Mouse (Mus musculus) forebrain, postnatal 0 days (tissue): ENCODE data around the gene Eef2k. TPM values are rescaled to one million over a fixed set of nuclear protein-coding genes. Genes with fewer than 3 reads are reported as not detected.
"Not testable (repeated sequence)": the region's sequence is repeated elsewhere in the genome, so short reads cannot be mapped to it uniquely, and the experiment has no call there.

ENCODE experiments used
- ATAC-seq: fragments of 200-750 bp; cut with Nextera tagmentation; 2 replicates; pipeline ENCODE4 v1.8.0; 2017; ENCODE audit warnings: mild to moderate bottlenecking, moderate library complexity
- DNase-seq: peaks from one replicate; pipeline ENCODE4 v3.0.0-alpha.2; 2015
- H3K27ac ChIP-seq: fragments of 300-500 bp; sonication (generic); 2 replicates; pipeline ENCODE4 v1.5.1; 2014; ENCODE audit warnings: low read depth, mild to moderate bottlenecking, antibody characterized with exemption, low read length, moderate library complexity, mixed read lengths
- H3K27me3 ChIP-seq: fragments of 300-500 bp; sonication (generic); 2 replicates; pipeline ENCODE4 v1.6.1; 2014; ENCODE audit warnings: mild to moderate bottlenecking, low read length, mixed read lengths; ENCODE audit not compliant: insufficient read depth
- H3K36me3 ChIP-seq: fragments of 300-500 bp; sonication (generic); 2 replicates; pipeline ENCODE4 v1.6.1; 2014; ENCODE audit warnings: mild to moderate bottlenecking, moderate library complexity; ENCODE audit not compliant: insufficient read depth
- H3K4me1 ChIP-seq: fragments of 300-500 bp; sonication (generic); 2 replicates; pipeline ENCODE4 v1.6.1; 2014; ENCODE audit warnings: antibody characterized with exemption; ENCODE audit not compliant: insufficient read depth
- H3K4me2 ChIP-seq: fragments of 300-500 bp; sonication (generic); 2 replicates; pipeline ENCODE4 v1.6.1; 2014; ENCODE audit warnings: low read depth, mild to moderate bottlenecking, moderate library complexity
- H3K4me3 ChIP-seq: fragments of 300-500 bp; sonication (generic); 2 replicates; pipeline ENCODE4 v1.5.1; 2014; ENCODE audit warnings: low read depth, low read length, mixed read lengths
- H3K9ac ChIP-seq: fragments of 300-500 bp; sonication (generic); 2 replicates; pipeline ENCODE4 v1.6.1; 2014; ENCODE audit warnings: mild to moderate bottlenecking
- H3K9me3 ChIP-seq: fragments of 300-500 bp; sonication (generic); 2 replicates; pipeline ENCODE4 v1.6.1; 2016; ENCODE audit warnings: low read length
- CTCF ChIP-seq: sonication (generic); IDR thresholded peaks from 2 replicates; pipeline ENCODE4 v1.5.1; 2016; ENCODE audit warnings: antibody characterized with exemption, control low read depth, low read depth
- WGBS: fragments of 180-500 bp; shearing (Covaris S2); extraction: QIAGEN DNeasy Blood & Tissue Kit; methylation state at CpG from one replicate; pipeline ENCODE4 v1.1.7; 2014; 5-methylcytosine and 5-hydroxymethylcytosine counted together
- polyA plus RNA-seq: library from polyadenylated mRNA; unstranded; fragments of >200 nt; fragmentation: Nextera tagmentation; extraction: Ambion mirVana; gene quantifications from 2 replicates; pipeline ENCODE4 v1.2.1, GENCODE M21; 2015
- total RNA-seq: library from RNA; depleted of rRNA; stranded (reverse); fragments of >200 nt; gene quantifications from 2 replicates; pipeline ENCODE4 v1.2.3, GENCODE M21; 2014; rRNA removed

Eef2k gene
- total and polyA plus RNA-seq, 2 experiments from 2014 or later = 35.4 to 56.4 TPM

DNA sequence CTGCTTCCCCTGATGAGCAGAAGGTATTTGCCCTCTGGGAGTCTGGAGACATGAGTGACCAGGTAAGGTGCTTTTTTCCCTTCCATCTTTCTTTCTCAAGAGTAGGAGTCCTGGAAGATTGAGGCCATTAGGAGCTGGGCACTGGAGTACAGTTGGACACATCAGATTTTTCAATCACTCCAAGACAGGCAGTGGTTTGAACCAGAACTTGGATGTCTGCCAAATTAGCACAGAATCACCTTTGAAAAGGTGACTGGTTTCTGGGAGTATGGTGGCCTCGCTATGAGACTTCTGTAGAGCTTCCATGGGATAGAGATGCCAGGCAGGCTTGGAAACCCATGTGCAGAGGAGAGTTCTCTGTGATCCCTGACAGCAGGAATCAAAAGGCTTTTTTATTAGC is 99.9 kb downstream of the Eef2k start:
- H3K36me3 ChIP-seq = peaks cover 78% of the 10 kb centered on the region
- no peak for TF ChIP-seq CTCF
- H3K4me1 ChIP-seq = no peaks in the 10 kb centered on the region
- ATAC-seq = no peak
- DNase-seq = no peak
- no peak overlapping the region for H3K4me3 ChIP-seq
- WGBS = 49% methylated on average over 1 of the region's 1 CpGs
- H3K9ac ChIP-seq = no peak overlapping the region
- no peaks in the 10 kb centered on the region for H3K9me3 ChIP-seq
- no peaks in the 10 kb centered on the region for H3K27me3 ChIP-seq
- no peak overlapping the region for H3K27ac ChIP-seq
- no peak overlapping the region for H3K4me2 ChIP-seq

DNA sequence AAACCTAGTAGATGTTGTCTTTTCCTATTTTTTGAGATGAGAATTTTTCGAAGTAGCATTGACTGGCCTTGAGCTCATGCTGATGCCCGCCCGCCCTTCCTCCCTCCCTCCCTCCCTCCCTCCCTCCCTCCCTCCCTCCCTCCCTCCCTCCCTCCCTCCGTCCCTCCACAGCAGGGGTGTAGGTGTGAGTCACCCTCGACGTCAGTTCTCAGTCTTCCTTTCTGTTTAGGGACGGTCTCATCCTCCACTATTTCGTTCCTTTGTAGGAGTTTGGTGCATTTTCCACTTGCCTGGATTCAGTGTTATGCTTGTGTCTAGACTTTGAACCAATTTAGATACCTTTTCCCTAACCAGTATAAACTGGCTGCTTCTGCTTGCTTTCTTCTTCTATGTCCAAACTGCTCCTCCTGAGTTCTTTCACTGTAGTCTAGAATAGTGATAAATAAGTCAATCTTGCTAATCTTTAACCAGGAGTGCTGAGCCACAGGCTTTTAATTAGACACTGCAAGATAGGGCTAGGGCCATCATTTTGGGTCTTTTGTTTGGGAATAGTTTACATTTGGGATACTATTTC is 101.4 kb downstream of the Eef2k start:
- WGBS = 80% methylated on average over 7 of the region's 8 CpGs
- no peak for TF ChIP-seq CTCF

DNA sequence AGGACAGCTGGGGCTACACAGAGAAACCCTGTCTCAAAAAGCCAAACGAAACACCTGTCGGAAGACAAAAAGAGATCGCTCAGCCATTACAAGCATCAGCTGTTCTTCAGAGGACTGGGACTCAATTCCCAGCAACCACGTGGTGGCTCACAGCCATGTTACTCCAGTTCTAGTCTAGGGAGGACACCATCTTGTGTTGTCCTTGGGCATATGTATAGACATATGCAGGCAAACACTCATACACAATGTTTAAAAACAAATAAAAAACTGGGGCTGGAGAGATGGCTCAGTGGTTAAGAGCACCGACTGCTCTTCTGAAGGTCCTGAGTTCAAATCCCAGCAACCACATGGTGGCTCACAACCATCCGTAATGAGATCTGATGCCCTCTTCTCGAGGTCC is 111.0 kb downstream of the Eef2k start:
- not testable (repeated sequence) for H3K4me2 ChIP-seq, H3K9ac ChIP-seq, H3K4me3 ChIP-seq, H3K9me3 ChIP-seq, H3K27ac ChIP-seq, H3K27me3 ChIP-seq, H3K36me3 ChIP-seq, H3K4me1 ChIP-seq
- DNase-seq (peak; percentile 74), ATAC-seq (peak; percentile 74)
- 75% methylated on average over 7 of the region's 7 CpGs for WGBS

More for the DNA sequence above, 101.4 kb downstream of the Eef2k start:
- H3K27ac ChIP-seq = no peak overlapping the region
- H3K36me3 ChIP-seq = peaks cover 73% of the 10 kb centered on the region
- no peaks in the 10 kb centered on the region for H3K27me3 ChIP-seq
- no peaks in the 10 kb centered on the region for H3K9me3 ChIP-seq
- no peak overlapping the region for H3K9ac ChIP-seq
- no peak overlapping the region for H3K4me2 ChIP-seq
- DNase-seq (no peak), ATAC-seq (no peak)
- H3K4me3 ChIP-seq = no peak overlapping the region
- no peaks in the 10 kb centered on the region for H3K4me1 ChIP-seq

Other genes starting within 250 kb of the Eef2k start
- 192 and 198 TPM in 2 replicates for gene Uqcrc2, start 207.7 kb upstream of the Eef2k start, total RNA-seq
- gene Uqcrc2, start 207.7 kb upstream of the Eef2k start, polyA plus RNA-seq = 239 and 241 TPM in 2 replicates
- gene Pdzd9, start 172.5 kb upstream of the Eef2k start, total RNA-seq = 0.24 TPM in 1 of 2 replicates, not detected in the other
- 0.22 and 0.25 TPM in 2 replicates for gene Pdzd9, start 172.5 kb upstream of the Eef2k start, polyA plus RNA-seq
- 29.5 and 35.0 TPM in 2 replicates for gene Mosmo, start 165.2 kb upstream of the Eef2k start, total RNA-seq
- gene Mosmo, start 165.2 kb upstream of the Eef2k start, polyA plus RNA-seq = 9.4 and 11.8 TPM in 2 replicates
- 2.1 and 5.0 TPM in 2 replicates for gene Vwa3a, start 103.5 kb upstream of the Eef2k start, total RNA-seq
- gene Vwa3a, start 103.5 kb upstream of the Eef2k start, polyA plus RNA-seq = 1.1 and 2.5 TPM in 2 replicates
- gene Gm5737, start 30.5 kb upstream of the Eef2k start, total RNA-seq = not detected in 2 replicates
- 0.16 TPM in 1 of 2 replicates, not detected in the other for gene Gm5737, start 30.5 kb upstream of the Eef2k start, polyA plus RNA-seq
- 28.3 and 31.2 TPM in 2 replicates for gene Polr3e, start 74.9 kb downstream of the Eef2k start, total RNA-seq
- gene Polr3e, start 74.9 kb downstream of the Eef2k start, polyA plus RNA-seq = 18.1 and 20.9 TPM in 2 replicates
- 20.2 and 21.2 TPM in 2 replicates for gene Cdr2, start 139.5 kb downstream of the Eef2k start, total RNA-seq
- gene Cdr2, start 139.5 kb downstream of the Eef2k start, polyA plus RNA-seq = 5.4 and 5.8 TPM in 2 replicates
- gene Mfsd13b, start 139.7 kb downstream of the Eef2k start, total RNA-seq = 0.48 TPM in 1 of 2 replicates, not detected in the other
- 0.21 and 0.53 TPM in 2 replicates for gene Mfsd13b, start 139.7 kb downstream of the Eef2k start, polyA plus RNA-seq
- gene Mettl9, start 191.6 kb downstream of the Eef2k start, total RNA-seq = 118 and 147 TPM in 2 replicates
- gene Mettl9, start 191.6 kb downstream of the Eef2k start, polyA plus RNA-seq = 154 and 159 TPM in 2 replicates
- gene Igsf6, start 231.7 kb downstream of the Eef2k start, total RNA-seq = 0.77 and 1.00 TPM in 2 replicates
- 0.43 and 0.74 TPM in 2 replicates for gene Igsf6, start 231.7 kb downstream of the Eef2k start, polyA plus RNA-seq
- 0.31 and 0.48 TPM in 2 replicates for gene Otoa, start 238.8 kb downstream of the Eef2k start, total RNA-seq
- gene Otoa, start 238.8 kb downstream of the Eef2k start, polyA plus RNA-seq = 0.16 and 0.33 TPM in 2 replicates